Mouse (Mus musculus) T-helper 1 cell (primary cell): ENCODE measurements around the gene Gm49450.

ENCODE experiments used
- in situ Hi-C: fragments of 300-600 bp; cut with MboI, MseI; formaldehyde crosslinking; loops from one replicate; pipeline ENCODE4 v1.15.1; 2025; ENCODE audit warnings: high pct_unique_total_duplicates

Gene Gm49450

DNA sequence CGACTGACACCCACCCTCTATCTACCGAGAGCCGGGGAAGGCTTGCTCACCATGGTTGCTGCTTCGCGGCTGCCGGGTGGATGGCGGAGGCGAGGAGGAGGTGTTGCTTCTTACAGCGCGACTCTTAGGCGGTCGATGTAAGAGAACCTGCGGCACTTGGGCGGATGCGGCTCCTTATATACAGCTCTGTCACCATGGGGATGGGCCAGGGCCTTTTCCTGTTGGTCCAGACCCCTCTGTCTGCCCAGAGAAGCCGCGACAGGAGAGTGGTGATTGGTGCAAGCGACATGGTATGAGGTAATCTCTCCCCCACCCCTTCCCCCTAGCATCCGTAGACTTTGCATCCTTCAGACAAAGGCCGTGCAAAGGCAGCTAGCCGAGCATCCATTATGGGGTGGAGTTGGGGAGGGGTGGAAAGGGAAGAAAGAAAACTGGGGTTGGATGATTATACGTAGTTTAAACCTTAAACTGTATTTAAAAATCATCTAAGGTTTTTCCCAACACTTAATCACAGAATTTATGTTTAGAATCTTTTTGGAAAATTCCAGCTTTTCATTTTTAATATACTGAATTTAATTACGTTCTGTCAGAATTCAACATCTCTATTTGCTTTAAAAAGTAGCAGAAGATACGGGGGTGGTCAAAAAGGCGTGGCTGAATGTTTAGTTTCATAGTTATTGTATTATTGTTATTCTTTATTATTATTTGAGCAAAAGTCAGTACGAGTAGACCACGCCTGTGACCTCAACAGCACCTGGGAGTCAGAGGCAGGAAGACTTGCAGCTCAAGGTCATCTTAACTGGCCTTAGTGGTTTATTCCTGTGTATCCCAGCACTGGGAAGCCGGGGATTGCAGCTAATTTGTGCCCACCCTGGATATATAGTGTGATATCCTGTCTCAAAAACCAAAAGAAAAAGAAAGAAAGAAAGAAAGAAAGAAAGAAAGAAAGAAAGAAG is at the start of gene Gm49450, which contains the start of gene Tuba1a:
Gene Gm49450 (minus strand): TSS at position 151 of the 956 bp plus-strand sequence.
Gene Tuba1a (minus strand): TSS at position 303 of the 956 bp plus-strand sequence.
- in situ Hi-C loops: no loop called here

DNA sequence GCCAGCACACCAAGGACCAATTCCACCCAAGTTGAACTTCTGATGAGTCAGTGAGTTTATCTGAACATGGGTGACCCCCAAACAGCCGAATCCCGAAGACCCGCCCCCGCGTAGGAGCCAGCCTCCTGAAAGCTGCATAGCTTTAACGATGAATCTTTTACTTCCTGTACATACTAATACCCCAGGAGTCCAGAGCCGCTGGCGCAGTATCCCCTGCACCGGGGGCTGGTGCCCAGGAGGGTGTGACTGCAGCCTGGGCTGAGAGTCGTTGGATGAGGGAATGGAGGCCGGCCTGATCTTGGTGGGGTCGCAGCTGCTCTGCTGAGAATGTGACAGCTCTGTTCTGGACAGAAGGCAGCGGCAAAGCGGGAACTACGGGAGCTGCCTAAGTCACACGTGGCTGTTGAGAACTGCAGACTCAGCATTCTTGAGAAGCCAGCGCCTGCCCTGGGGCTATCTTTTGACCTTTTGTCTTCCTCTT is 48.1 kb upstream of the Gm49450 start:
- in situ Hi-C loops: loop anchor here (5.0 kb wide), 1 partner anchor 99 kb away; no protein-coding TSS in a partner anchor

DNA sequence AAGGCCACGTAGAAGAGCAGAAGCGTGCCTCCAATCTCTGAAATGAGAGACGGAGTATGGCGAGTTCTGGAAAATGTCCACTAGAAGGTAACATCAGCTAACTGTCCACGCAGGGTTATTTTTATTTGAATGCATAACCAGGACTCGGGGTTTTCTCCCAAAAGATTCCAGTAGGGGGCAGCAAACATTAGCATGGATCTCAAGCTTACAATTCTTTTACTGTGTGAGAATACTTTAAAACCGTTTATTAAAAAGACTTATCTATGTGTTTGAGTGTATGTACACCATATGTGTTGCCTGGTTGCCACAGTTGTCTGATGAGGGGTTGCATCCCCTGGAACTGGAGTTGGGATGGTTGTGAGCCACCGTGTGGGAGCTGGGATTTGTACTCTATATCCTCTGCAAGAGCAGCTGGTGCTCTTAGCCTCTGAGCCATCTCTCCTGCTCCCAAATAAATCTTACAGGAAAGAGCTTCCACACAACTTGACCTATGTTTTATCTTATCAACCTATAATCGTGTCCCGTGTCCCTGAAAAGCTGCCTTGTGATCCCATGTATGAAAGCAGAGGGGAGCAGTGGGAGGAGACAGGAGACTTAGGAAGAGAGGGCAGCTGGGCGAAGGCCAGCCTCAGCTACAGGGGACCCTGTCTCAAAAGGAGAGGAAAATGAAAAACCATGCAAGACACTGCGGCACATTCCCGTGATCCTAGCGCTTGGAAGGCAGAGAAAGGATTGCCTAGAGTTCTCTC is 47.4 kb upstream of the Gm49450 start:
- in situ Hi-C loops: loop anchor here (5.0 kb wide), 1 partner anchor 98 kb away; no protein-coding TSS in a partner anchor

DNA sequence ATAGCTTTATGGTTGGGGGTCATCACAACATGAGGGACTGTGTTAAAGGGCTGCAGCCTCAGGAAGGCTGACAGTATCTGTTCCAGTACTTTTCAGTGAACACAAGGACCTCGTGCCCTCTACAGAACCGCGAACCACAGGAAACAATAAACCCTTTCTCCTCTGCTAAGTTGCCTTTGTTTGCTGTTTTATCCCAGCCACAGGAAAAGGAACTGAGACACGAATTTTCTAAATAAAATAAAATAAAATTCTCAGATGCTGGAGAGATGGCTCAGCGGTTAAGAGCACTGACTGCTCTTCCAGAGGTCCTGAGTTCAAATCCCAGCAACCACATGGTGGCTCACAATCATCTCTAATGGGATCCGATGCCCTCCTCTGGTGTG is 45.4 kb upstream of the Gm49450 start:
- in situ Hi-C loops: no loop called here

DNA sequence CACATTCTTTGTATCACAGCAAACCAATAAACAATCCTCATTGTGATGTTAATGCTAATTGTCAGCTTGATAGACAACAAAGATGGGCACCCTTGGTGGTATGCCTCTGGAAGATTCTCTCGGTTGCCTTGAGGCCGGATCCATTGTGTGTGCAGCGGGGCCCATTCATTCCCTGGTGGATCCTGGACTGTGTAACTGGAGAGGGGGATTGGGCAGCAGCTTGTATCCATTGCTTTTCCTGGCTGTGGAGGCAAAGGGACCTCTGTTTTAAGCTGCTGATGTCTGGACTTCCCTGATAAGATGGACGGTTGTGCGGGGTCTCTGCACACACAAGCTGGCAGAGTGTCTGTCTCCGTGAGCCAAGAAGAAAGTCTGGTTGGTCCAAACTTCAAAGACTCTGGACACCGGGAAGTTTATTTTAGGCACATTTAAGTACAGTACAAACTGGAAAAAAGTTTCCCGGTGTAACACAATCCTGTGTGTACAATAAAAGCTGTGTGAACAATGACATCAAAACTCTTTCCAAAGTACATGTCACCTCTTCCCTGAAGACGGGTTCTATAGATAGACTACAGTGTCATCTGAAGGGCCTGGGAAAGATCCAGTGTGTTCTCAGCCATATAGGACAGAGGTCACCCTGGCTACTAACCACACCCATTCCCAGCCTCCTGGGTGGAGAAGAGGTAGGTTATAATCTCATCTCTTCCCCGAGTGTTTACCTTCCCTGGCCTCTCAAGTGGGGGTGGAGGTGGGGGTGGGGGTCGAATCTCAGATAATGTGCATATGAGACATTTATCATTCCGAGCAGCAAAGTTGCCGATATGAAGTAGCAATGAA is 44.8 kb upstream of the Gm49450 start:
- in situ Hi-C loops: no loop called here

DNA sequence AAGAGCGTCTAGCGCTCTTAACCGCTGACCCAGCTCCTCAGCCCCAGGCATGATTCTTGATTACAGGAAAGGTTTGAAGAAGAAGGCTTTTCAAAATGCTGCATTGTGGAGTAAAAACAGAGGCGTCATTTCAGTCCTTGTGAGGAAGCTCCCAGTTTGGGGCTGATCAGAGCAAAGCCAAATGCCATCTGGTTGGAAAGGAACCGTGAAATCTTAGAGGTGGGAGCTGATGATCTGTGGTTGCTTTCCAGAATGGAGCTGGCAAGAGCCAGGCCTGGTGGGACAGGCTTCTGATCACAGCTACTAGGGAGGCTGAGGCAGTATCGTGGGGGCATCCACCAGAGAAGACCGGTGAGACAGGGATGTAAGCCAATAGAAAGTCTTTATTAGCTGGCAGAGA is 43.5 kb upstream of the Gm49450 start:
- in situ Hi-C loops: no loop called here

DNA sequence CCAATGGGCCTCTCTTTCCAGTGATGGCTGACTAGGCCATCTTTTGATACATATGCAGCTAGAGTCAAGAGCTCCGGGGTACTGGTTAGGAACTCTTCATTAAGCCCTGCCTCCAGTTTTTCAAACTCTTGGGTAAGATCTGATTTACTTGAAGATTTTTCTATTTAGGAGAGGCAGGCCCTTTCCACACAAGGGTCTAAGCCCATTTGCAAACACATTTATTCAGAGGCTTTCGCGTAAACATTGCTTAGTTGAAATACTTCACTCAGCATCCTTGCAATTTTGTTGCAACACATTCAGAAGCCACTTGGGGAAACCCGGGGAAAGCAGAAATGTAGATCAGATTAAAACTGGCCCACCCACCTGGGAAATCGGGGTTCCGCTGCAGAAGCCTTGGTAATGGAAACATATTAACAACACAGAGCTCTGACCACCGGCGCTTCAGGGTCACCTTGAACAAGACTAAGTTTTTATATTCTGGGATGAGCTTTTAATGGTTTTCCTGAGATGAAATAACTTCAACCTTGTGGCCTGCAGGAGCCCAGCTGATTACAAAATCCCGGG is 41.7 kb upstream of the Gm49450 start:
- in situ Hi-C loops: no loop called here

DNA sequence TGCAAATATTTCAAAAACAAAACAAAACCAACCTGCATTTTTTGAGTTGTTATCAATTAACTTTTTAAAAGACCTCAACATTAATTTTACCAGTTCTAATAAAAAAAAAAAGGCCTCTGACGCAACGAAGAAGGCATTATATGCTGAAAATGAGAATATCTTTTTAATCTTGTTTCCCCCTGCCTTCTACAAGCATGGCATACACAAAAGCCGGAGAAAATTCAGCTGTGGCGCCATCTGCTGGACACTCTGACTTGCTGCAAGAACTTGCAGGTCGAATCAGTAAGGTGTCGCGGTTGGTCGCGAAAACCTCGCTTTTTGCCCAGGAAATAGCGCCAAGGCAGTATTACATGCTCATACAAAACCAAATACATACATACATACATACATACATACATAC is 40.5 kb upstream of the Gm49450 start:
- in situ Hi-C loops: no loop called here

DNA sequence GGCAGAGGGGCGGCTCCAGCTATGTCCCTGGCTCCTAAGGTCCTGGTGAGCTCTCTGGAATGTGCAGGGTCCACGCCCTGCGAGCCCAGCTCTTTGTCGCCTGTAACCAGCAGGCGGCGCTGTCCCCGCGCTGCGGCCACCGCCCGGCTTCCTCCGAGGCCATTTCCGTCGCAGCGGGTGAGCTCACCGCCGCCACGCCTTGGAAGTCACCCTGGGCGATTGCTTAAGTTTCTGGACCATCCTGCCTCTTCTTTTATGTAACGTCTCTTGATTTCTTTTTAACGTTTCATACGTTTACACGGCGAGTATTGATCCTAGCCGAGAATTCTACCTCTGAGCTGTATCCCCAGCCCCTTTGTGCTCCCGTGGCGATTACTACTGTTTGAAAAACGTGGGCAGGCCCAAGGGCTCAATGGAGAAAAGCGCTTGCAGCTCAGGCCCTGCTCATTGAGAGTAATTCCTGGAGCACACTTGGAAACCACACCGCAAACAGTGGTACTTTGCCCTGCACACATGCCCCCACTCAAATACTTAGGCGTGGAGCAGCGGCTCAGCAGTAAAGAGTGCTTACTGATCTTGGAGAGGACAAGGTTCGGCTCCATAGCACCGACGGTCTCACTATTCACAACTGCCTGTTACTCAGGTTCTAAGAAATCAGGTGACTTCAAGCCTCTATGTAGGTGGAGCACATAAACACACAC is 39.9 kb upstream of the Gm49450 start:
- in situ Hi-C loops: no loop called here

DNA sequence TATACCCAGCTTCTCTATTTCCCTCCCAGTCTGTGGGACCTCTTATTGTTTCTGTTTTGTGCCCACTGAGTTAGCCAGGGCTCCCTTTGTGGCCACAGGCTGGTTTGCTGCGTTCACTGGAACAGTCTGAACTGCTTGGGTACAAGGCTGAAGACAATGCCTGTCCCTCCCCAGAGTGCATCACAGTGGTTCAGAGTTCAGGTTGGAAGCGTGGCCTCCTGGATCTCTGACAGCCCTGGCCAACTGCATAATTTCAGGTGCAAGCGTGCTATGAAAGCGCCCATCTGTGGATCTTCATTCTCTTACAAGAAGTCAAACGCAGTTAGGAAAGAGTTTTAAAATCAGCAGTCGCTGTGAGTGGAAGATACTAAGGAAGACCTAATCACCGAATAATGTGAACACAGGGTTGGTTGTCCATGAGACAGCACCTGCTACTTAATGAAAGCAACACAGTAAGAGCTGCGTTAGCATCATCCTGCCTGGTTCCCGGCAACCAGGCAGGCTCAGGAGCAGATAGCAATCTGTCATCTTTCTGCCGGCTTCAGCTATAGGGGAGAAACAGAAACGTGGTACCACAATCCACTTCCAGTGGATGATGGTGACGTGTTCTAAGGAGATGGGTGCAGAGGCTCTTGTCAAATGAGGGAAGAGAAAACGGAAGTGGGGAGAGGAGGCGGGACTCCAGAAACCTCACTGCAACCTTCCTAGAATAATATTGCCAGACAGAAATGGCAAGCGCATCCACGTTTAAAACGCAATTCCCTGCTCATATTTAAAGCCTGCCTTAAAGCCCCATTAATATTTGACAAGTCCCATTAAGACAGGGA is 38.9 kb upstream of the Gm49450 start:
- in situ Hi-C loops: no loop called here

DNA sequence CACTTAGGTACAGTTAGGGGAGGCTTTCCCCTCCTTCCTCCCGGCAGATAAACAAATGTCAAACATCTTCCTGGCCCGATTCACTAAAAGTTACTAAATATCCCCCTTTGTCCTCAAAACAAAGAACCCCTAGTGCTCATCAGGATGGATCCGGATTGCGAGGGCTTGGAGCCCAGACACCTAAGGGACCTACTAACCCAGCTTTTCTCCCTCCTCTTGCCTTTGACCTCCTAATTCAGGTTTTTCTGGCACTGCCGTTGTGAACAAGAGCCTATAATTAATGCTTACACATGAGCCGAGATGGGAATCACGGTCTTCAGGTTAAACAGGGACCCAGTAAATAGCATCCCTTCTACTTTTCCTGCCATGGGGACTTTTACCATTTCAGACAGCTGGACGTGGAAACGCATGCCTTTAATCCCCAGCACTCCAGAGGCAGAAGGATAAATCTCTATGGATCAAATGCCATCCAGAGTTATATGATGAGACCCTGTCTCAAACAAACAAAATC is 38.2 kb upstream of the Gm49450 start:
- in situ Hi-C loops: no loop called here

DNA sequence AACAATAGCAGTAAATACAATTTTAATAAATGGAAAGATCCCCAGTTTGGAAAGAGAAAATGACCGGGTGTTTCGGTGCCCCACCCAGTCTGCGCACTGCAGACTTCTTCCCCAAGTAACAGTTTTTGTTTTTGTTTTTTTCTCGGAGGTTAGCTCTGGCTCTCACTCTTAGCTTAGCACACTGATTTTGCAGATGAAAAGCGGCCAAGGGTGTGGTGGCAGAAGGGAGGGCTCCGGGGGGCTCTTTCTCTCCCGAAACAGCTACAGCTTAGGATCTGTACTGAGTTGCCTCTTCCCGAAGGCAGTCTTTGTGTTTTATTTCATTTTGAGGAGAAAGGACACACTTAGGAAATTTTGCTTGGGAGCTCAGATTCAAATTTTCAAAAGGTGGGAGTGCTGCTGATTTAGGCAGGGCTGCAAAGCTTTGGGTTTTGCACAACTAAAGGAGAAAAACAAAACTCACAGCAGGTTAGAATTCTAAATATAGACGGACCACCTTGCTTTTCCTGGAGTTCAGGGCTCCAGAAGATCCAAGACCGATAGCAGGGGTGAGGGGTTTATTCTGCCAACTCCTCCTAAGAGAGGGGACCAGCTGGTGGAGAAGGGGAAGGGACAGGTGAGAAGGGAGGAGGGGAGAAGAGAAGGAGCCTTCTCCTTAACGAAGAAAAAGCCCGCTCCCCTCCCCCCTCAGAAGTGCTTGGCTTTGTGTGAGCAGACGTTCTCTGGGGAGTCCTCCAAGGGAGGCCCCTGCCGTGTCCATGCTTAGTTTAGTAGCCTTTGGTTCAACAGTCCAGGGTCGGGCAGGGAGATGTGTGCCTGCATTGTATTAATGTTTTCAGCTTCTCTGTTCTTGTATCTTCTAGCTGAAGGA is 37.6 kb upstream of the Gm49450 start:
- in situ Hi-C loops: no loop called here

DNA sequence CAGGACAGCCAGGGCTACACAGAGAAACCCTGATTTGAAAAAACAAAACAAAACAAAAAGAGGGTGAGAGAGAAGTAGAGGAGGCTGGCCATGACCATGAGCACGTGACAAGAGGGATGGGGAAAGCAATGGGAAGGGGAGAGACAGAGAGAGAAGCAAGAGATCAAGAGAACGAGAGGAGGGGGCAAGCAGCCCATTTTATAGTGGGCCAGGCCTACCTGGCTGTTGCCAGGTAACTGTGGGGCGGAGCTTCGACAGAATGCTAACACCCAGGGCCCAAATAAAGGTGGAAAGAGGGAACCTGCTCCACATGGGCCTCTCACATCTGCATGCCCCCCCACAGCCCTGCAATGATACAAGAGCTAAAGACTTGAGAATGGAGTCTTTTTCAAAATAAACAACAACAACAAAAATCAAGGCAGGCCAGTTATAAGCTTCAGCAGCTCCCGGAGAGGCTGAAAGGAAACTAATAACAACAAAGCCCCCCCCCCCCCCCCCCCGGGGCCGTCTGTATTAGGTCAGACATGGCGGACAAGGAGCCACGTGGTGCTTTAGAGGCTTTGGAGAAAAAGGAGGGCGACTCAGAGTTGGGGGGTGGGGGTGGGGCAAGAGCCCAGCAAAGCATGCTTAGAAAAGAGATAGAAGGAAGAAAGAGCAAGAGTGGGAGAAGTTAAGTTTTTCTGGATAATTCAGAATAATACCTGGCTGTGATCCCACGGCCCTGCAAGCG is 36.5 kb upstream of the Gm49450 start:
- in situ Hi-C loops: no loop called here

DNA sequence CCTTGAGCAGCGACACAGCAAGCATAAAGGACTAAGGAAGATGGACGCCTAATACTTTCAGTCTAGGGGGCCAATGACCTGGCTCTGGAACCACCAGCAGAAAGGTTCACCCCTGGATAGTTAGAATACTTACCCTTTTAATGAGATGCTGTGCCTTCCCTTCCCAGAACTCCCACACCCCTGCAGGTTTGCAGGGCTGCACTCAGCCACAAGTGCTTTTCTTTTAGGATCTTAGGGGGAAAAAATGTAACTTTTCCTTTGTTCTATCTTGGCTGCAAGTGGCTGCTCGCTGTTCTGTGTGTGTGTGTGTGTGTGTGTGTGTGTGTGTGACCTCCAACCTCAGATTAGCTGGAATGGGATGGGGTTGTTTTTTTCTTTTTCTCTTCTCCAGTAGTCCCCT is 35.4 kb upstream of the Gm49450 start:
- in situ Hi-C loops: no loop called here

DNA sequence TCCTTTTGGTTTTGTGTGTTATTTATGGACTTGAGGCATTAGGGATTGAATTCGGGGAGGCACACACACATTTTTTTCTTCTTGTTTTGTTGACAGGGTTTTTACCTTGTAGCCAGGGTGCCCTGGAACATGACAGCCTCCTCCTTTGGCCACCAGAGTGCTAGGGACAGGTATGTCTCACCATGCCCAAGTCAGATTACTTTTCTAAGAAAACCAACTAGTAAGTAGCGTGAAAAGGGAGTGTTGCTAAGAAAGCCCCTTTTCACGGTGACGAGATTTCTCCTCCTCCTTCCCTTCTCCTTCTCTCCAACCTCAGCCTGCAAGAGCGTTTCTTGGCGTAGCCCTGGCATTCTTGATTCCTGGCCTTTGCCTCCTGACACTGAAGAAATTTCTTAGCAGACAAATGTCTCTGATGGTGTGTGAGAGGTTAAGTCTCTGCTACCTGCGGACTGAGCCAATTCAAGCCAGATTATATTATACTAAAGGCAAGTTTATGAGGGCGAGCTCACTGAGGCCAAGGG is 34.4 kb upstream of the Gm49450 start:
- in situ Hi-C loops: no loop called here

DNA sequence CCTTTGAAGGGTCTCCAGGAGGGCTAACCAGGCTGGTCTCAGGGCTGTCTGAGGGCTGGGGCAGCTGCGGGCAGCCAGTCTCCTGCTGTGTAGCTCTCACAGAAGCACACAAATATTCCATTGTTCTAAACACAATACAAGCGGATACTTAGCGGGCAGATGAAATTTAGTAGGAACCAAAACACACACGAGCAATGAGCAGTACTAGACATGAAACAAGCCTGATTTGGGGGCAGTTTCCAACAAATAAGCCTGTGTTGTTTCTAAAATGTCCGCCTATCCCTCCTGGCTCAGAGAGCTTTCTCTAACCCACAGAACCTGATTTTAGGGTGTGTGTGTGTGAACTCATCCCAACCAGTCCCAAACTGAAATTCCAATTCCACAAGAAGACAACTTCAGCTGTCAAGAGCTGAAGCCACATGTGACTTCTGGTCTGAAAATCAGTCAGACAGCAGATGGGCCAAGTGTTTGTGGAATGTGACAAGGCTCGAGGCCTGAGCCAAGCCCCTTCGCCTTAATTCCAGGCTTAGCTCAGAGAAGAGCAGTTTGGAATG is 33.8 kb upstream of the Gm49450 start:
- in situ Hi-C loops: no loop called here
